Mouse (Mus musculus) heart, embryonic 14.5 days (tissue): Measurements from ENCODE around the gene Prkcb. TPM values are rescaled to one million over a fixed set of nuclear protein-coding genes. Genes with fewer than 3 reads are reported as not detected.

Experiments
- ATAC-seq: fragments of 200-750 bp; cut with Nextera tagmentation; 2 replicates; pipeline ENCODE4 v1.8.0; 2017; ENCODE audit warnings: low read depth, moderate TSS enrichment; ENCODE audit not compliant: insufficient number of reproducible peaks, insufficient read depth, low FRiP score
- H3K27ac ChIP-seq, 2 experiments: fragments of 200-500 bp in 1 of 2; fragments of 300-500 bp in 1 of 2; sonication (generic) in 1 of 2; replicated peaks in 1 of 2; 2 replicates each; pipeline ENCODE4 v1.5.1; 2012 to 2014; ENCODE audit warnings: low read depth in 2 of 2, low read length in 2 of 2, control low read depth in 1 of 2, mild to moderate bottlenecking in 1 of 2, mixed read lengths in 1 of 2; ENCODE audit not compliant: control insufficient read depth in 1 of 2, insufficient read depth in 1 of 2
- H3K27me3 ChIP-seq: fragments of 300-500 bp; sonication (generic); 2 replicates; pipeline ENCODE4 v1.6.1; 2014; ENCODE audit warnings: mild to moderate bottlenecking, low read length, control low read depth; ENCODE audit not compliant: control insufficient read depth, insufficient read depth
- H3K36me3 ChIP-seq: fragments of 300-500 bp; sonication (generic); 2 replicates; pipeline ENCODE4 v1.6.1; 2014; ENCODE audit warnings: mild to moderate bottlenecking, control low read depth, low read length, mixed read lengths; ENCODE audit not compliant: control insufficient read depth, insufficient read depth
- H3K4me1 ChIP-seq, 2 experiments: fragments of 200-500 bp in 1 of 2; fragments of 300-500 bp in 1 of 2; sonication (generic) in 1 of 2; 2 replicates each; pipeline ENCODE4 v1.6.1; 2012 to 2014; ENCODE audit warnings: low read length in 2 of 2, control low read depth in 1 of 2, mixed read lengths in 1 of 2; ENCODE audit not compliant: control insufficient read depth in 2 of 2, insufficient read depth in 2 of 2
- H3K4me2 ChIP-seq: fragments of 300-500 bp; sonication (generic); 2 replicates; pipeline ENCODE4 v1.6.1; 2014; ENCODE audit warnings: mild to moderate bottlenecking, low read length
- H3K4me3 ChIP-seq, 2 experiments: fragments of 200-500 bp in 1 of 2; fragments of 300-500 bp in 1 of 2; sonication (generic) in 1 of 2; 2 replicates each; pipeline ENCODE4 v1.5.1; 2012 to 2014; ENCODE audit warnings: low read length in 2 of 2, mild to moderate bottlenecking in 2 of 2, control low read depth in 1 of 2, low read depth in 1 of 2, moderate library complexity in 1 of 2; ENCODE audit not compliant: control insufficient read depth in 1 of 2, insufficient read depth in 1 of 2
- H3K9ac ChIP-seq: fragments of 300-500 bp; sonication (generic); 2 replicates; pipeline ENCODE4 v1.6.1; 2014; ENCODE audit warnings: mild to moderate bottlenecking, low read length
- H3K9me3 ChIP-seq: fragments of 300-500 bp; sonication (generic); 2 replicates; pipeline ENCODE4 v1.6.1; 2016; ENCODE audit warnings: low read length, control low read depth; ENCODE audit not compliant: control insufficient read depth
- WGBS: fragments of 180-500 bp; shearing (Covaris S2); extraction: QIAGEN DNeasy Blood & Tissue Kit; methylation state at CpG from one replicate; pipeline ENCODE4 v1.1.7; 2014; 5-methylcytosine and 5-hydroxymethylcytosine counted together
- polyA plus RNA-seq: library from polyadenylated mRNA; unstranded; fragments of >200 nt; fragmentation: Nextera tagmentation; extraction: Ambion mirVana; gene quantifications from 2 replicates; pipeline ENCODE4 v1.2.1, GENCODE M21; 2014

Prkcb gene
- polyA plus RNA-seq, 1 experiment from 2014 or later = 6.7 TPM

DNA sequence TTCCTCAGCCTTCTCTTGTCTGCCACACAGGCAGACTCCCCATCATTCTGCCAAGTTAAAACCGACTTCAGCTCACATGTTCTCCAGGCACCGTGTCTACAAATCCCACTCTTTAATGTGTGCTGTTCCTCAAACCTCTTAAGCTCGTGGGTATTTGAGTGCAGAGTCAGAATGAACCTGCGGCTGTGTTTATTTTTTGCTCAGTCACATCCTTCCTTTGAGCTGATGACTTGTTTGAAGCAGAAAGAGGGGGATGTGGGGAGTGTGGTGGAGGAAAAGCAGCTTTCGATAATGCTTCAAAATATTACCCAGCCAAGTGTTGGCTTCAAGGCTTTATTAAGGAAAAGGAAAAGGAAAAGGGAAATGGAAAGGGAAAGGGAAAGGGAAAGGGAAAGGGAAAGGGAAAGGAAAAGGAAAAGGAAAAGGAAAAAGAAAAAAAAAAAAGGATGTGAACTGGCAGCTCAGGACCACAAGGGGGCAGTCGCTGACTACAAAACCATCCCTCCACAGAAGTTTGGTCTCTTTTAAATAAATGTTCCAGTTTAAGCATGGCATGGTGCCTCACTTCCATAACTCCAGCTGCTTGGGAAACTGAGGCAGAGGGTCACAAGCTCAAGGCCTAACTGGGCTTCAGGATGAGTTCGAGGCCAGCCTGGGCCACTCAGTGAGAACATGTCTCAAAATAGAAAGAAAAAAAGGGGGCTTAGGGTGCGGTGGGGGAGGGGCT lies 177.4 kb downstream of the Prkcb start:
- H3K9ac ChIP-seq = no peak overlapping the region
- no peaks in the 10 kb centered on the region for H3K36me3 ChIP-seq
- no peaks in the 10 kb centered on the region for H3K4me1 ChIP-seq
- no peak for ATAC-seq
- no peaks in the 10 kb centered on the region for H3K27me3 ChIP-seq
- no peaks in the 10 kb centered on the region for H3K9me3 ChIP-seq
- WGBS = 40% methylated on average over 8 of the region's 8 CpGs
- H3K4me2 ChIP-seq = no peak overlapping the region
- no peak overlapping the region for H3K4me3 ChIP-seq
- no peak overlapping the region for H3K27ac ChIP-seq

DNA sequence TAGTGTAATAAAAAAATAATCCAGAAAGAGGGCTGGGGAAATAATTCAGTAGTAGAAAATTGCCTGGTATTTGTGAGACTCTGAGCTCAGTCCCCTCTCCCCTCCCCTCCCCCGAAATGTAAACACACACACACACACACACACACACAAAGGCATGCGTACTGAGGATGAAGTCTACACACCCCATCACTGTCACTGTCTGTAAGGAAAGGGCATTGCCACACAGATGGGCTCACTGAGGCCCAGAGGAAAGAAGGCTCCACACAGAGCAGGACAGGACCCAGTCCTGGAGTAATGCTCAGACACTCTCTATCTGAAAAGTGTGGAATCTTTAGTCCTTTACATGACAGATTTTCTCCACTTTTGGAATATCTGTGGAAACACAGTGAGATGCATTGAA lies 178.2 kb downstream of the Prkcb start:
- Histone ChIP-seq H3K4me3 (no peak overlapping the region), H3K36me3 (no peaks in the 10 kb centered on the region), H3K4me1 (no peaks in the 10 kb centered on the region), H3K27ac (no peak overlapping the region), H3K27me3 (no peaks in the 10 kb centered on the region), H3K9ac (no peak overlapping the region), H3K9me3 (no peaks in the 10 kb centered on the region), H3K4me2 (no peak overlapping the region)
- no peak for ATAC-seq
- 73% methylated on average over 2 of the region's 2 CpGs for WGBS

DNA sequence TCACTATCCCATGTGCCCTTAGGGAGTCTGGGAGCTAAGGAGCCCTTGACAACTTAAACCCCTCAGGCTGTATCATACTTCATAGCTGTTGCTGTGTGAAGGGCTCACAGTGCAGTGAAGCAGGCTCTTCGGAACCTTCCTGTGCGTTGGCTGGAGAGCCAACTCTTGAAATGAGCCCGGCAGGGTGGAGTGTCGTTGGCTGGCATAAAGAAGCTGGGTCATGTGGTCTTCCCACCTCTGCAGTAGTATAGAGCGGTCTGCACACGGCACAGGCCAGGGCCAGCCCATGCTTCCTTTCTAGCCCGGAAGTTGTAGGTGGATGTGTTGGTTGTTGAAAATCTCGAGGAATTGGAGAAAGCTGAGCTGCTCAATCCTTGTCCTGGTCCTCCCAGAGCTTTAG lies 179.3 kb downstream of the Prkcb start:
- WGBS = 79% methylated on average over 8 of the region's 8 CpGs
- Histone ChIP-seq H3K4me3 (no peak overlapping the region), H3K4me1 (no peaks in the 10 kb centered on the region)

DNA sequence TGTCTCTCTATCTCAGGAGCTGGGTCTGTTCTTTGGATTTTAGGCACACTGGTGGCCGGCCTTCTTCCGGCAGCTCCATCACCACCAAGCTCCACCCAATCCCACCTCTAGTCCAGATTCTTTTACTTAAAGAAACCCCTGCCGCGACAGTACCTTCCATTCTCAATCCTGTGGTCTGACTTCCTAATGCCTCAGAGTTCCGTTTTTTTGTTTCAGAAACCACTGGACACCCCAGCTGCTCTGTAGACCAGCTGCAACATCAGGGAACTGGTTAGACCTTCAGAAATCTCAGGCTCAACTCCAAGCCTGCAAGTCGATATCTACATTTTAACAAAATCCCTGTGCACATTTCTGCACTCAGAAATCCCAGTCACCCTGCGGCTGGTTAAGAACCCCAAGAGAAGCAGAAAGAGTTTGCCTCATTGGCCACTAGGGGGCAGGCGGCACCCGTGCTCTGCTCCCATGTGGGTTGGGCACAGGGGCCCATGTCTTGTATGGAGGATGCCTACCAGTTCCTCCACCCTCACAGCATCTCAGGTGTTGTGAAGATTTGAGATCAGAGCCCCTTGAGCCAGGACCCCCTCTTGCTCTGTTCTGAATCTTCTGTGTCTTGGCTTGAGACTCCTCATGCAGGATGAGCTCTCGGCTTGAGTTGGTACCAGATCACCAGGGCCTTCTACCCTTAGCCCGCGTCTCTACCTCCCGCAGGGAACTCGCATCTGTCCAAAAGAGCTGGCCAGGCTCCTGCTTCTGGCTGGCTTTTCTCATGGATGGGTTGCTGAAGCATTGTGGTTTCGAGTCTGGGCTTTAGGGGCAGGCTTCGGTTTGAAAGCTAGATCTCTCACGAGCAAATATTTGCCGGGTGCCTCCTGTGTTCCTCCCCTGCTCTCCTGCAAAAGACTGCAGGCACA lies 182.1 kb downstream of the Prkcb start:
- H3K36me3 ChIP-seq = no peaks in the 10 kb centered on the region
- no peaks in the 10 kb centered on the region for H3K27me3 ChIP-seq
- no peak overlapping the region for H3K27ac ChIP-seq
- ATAC-seq = no peak
- H3K4me1 ChIP-seq = no peaks in the 10 kb centered on the region
- peaks cover 9% of the 10 kb centered on the region; the same call in 1 of the 2 replicates for H3K9me3 ChIP-seq
- WGBS = 54% methylated on average over 18 of the region's 18 CpGs
- H3K4me2 ChIP-seq = no peak overlapping the region
- no peak overlapping the region for H3K4me3 ChIP-seq
- H3K9ac ChIP-seq = no peak overlapping the region

More for the DNA sequence above, 179.3 kb downstream of the Prkcb start:
- no peak overlapping the region for H3K4me2 ChIP-seq
- no peak for ATAC-seq
- H3K27ac ChIP-seq = no peak overlapping the region
- no peaks in the 10 kb centered on the region for H3K9me3 ChIP-seq
- H3K9ac ChIP-seq = no peak overlapping the region
- H3K27me3 ChIP-seq = no peaks in the 10 kb centered on the region
- no peaks in the 10 kb centered on the region for H3K36me3 ChIP-seq

DNA sequence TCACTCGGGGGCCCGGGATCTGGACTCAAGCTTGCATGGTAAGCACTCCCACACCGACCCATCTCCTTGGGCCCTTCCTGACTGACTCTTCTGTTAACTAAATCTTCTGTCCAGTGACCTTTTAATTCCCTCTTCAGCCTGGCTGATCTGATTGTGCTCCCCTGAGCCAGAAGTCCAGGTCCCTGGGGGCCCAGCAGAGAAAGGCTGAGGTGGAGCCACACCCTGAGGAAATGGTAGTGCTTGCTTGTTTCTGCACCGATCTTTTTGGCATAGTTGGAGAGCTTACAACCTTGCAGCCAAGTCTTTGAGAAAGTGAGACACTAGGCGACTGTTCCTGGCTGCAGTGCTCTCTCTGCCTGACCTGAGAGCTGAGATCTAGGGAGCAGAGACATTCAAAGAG lies 183.7 kb downstream of the Prkcb start:
- H3K4me3 ChIP-seq = no peak overlapping the region
- H3K36me3 ChIP-seq = no peaks in the 10 kb centered on the region
- no peak overlapping the region for H3K4me2 ChIP-seq
- no peaks in the 10 kb centered on the region for H3K27me3 ChIP-seq
- ATAC-seq = no peak
- no peaks in the 10 kb centered on the region for H3K4me1 ChIP-seq
- 62% methylated on average over 5 of the region's 5 CpGs for WGBS
- H3K9ac ChIP-seq = no peak overlapping the region
- peaks cover 9% of the 10 kb centered on the region; the same call in 1 of the 2 replicates for H3K9me3 ChIP-seq
- no peak overlapping the region for H3K27ac ChIP-seq

DNA sequence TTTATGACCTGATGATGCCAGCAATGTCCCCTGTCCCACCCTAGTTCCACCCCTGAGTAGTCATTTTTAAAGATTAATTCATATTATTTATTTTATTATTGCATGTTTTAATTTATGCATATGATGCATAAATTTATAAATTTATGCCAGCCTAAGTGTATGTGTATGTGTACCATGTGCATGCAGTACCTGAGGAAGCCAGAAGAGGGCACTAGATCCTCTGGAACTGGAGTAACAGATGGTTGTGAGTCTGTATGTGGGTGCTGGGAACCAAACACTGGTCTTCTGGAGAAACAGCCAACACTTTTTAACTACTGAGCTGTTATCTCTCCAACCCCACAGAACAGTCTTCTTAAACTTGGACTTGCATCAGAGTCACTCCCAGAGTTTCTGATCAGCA lies 186.5 kb downstream of the Prkcb start:
- H3K36me3 ChIP-seq = no peaks in the 10 kb centered on the region
- peaks cover 9% of the 10 kb centered on the region; the same call in 1 of the 2 replicates for H3K9me3 ChIP-seq
- no peaks in the 10 kb centered on the region; the same call in 1 of the 2 replicates for H3K27me3 ChIP-seq
- no peak overlapping the region for H3K9ac ChIP-seq
- no peak for ATAC-seq
- no peak overlapping the region for H3K4me3 ChIP-seq
- no peaks in the 10 kb centered on the region for H3K4me1 ChIP-seq
- no peak overlapping the region for H3K27ac ChIP-seq
- no peak overlapping the region for H3K4me2 ChIP-seq

DNA sequence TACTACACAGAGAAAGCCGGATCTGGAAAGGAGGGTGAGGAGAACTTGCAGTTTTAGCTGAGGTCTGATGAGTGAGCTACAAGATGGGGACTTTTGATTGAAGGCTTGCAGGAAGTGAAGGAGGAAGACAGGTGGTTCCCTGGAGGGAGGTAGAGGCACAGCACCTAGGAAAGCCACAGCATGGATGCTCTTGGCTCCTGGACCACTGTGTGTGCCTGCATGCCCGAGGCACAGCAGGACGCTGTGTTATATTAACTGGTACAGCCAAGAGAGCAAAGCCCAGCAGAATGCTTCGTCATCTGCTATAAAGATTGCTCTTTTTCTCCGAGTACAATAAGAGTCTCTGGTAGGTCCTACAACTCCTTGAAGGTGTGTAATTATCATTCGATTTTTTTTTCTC lies 188.1 kb downstream of the Prkcb start:
- 80% methylated on average over 6 of the region's 6 CpGs for whole genome bisulfite sequencing
- no peak overlapping the region for H3K4me2 ChIP-seq

More for the DNA sequence above, 188.1 kb downstream of the Prkcb start:
- H3K9ac ChIP-seq = no peak overlapping the region
- H3K27ac ChIP-seq = no peak overlapping the region
- no peaks in the 10 kb centered on the region for H3K4me1 ChIP-seq
- H3K27me3 ChIP-seq = no peaks in the 10 kb centered on the region; the same call in 1 of the 2 replicates
- no peaks in the 10 kb centered on the region for H3K36me3 ChIP-seq
- peaks cover 9% of the 10 kb centered on the region; the same call in 1 of the 2 replicates for H3K9me3 ChIP-seq
- H3K4me3 ChIP-seq = no peak overlapping the region
- no peak for ATAC-seq
